Mouse (Mus musculus) cortical plate, adult 2 months (tissue): Measurements from ENCODE around the gene Adam33. TPM values are rescaled to one million over a fixed set of nuclear protein-coding genes. Genes with fewer than 3 reads are reported as not detected.

Experiments
- H3K27ac ChIP-seq: fragments of 200-500 bp; 2 replicates; pipeline ENCODE4 v1.5.1; 2012; ENCODE audit warnings: low read length, control low read depth, inconsistent platforms; ENCODE audit not compliant: insufficient read depth
- H3K4me1 ChIP-seq: fragments of 200-500 bp; 2 replicates; pipeline ENCODE4 v1.6.1; 2011; ENCODE audit warnings: low read length; ENCODE audit not compliant: control insufficient read depth, insufficient read depth
- H3K4me3 ChIP-seq: fragments of 200-500 bp; 2 replicates; pipeline ENCODE4 v1.5.1; 2011; ENCODE audit warnings: mild to moderate bottlenecking, low read length, control low read depth; ENCODE audit not compliant: insufficient read depth
- CTCF ChIP-seq: fragments of 200-500 bp; IDR thresholded peaks from 2 replicates; pipeline ENCODE4 v1.5.1; 2011; ENCODE audit warnings: mild to moderate bottlenecking, control low read depth, low read length; ENCODE audit not compliant: insufficient read depth; ENCODE audit errors: extremely low read depth
- POLR2A ChIP-seq: fragments of 200-500 bp; IDR thresholded peaks from 2 replicates; pipeline ENCODE4 v1.6.1; 2011; ENCODE audit warnings: mild to moderate bottlenecking, low read length, control low read depth; ENCODE audit not compliant: insufficient read depth; ENCODE audit errors: extremely low read depth
- polyA plus RNA-seq: library from polyadenylated mRNA; depleted of rRNA; stranded (reverse); fragments of >200 nt; gene quantifications from 2 replicates; pipeline ENCODE4 v1.2.3, GENCODE M21; 2012

The Adam33 gene
- polyA plus RNA-seq, 1 experiment, result 21.7 TPM

DNA sequence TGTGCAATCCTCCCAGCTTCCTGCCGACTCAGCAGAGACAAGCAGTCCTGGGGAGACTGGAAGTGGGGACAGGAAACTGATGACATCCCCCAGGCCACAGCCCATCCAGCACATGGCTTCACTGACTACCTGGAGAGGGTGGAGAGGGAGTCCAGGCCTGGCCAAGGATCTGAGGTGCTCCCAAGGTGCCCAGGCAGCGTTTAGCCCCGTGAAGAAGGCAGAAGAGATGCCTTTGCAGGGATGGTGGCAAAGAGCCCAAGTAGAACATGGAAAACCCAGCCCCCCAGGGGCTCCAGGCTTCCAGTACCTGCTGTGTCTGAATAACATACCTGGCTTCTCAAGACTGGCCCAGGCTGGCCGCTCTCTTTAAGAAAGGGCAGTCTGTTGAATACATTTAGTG is 25.0 kb upstream of the Adam33 start:
- Histone ChIP-seq H3K4me3 (no peak overlapping the region), H3K4me1 (no peaks in the 10 kb centered on the region), H3K27ac (no peak overlapping the region)
- TF ChIP-seq POLR2A (no peak), CTCF (no peak)

DNA sequence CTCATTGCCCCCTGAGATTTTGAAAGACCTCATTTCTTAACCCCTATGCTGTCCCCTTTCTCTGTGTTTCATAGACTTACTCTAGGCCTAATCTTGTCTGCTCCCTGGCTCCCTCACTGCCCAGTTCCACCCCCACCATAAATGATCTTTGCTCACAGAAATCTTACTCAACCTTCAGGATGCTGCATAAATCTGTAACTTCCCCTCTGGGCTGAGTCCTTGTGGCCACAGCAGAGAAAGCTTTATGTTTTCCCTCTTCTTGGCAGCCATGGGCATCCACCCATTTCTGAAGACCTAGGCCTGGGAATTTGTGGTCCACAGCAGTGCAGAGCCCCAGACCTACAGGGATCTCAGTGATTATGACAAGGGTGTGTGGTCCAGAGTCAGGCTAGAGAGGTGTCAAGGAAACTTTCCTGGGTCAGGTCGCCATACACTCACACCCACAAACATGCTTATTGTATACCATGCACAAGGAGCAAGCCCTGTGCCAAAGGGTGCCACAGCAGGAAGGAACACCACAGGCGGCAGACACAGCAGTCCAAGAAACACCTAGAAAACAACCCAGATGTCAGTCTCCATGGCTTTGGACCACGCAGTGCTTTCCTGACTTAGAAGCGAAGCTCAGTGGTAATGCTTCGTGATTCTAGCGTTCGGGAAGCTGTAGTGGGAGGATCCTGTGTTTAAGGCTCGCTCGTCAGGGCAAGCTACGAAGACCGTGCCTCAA is 23.2 kb upstream of the Adam33 start, which contains the start of gene Siglec1:
Gene Siglec1, minus strand, starts transcription at position 99 of the 724 bp plus-strand sequence.
- TF ChIP-seq POLR2A (no peak), CTCF (no peak)
- Histone ChIP-seq H3K4me1 (no peaks in the 10 kb centered on the region), H3K4me3 (no peak within 1 kb of the TSS), H3K27ac (no peak within 1 kb of the TSS)

DNA sequence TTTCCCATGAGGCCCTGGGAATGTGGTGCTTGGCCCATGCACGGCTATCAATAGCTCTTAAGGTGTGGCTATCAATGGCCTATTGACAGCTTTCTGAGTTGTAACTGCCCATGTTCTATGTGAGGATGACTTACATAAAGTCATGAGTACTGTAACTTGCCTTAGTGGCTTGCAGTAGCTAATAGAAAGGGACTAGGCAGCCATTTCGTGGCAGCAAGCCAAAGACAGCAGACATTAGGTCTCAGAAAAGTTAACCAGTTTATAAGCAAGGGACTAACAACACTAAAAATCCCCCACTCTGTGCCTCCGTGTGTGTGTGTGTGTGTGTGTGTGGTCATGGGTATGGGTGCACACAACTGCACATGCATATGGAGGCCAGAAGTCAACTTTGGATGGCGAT is 20.6 kb upstream of the Adam33 start:
- no peaks in the 10 kb centered on the region for H3K4me1 ChIP-seq
- TF ChIP-seq CTCF (no peak), POLR2A (no peak)
- H3K4me3 ChIP-seq, result no peak overlapping the region
- H3K27ac ChIP-seq, result no peak overlapping the region

DNA sequence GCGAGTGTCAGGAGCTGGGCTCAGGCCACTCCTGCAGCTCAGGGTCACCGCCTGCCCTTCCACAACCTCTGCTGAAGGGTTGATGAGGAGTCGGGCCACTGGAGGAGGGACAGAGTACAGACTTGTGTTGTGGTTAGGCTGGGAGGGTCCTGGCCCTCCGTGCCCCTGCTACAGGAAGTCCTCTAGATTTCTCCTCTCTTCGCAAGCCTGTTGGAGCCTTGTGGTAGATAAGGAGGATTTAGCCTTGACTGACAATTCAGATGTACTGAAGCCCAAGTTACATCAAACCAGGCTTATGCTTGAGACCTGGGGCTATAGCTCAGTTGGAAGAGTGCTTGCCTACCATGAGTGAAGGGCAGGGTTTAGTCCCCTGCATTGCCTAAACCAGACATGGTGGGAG is 16.9 kb upstream of the Adam33 start:
- no peak overlapping the region for H3K27ac ChIP-seq
- no peak for TF ChIP-seq CTCF
- TF ChIP-seq POLR2A, result no peak
- no peak overlapping the region for H3K4me3 ChIP-seq
- no peaks in the 10 kb centered on the region for H3K4me1 ChIP-seq

DNA sequence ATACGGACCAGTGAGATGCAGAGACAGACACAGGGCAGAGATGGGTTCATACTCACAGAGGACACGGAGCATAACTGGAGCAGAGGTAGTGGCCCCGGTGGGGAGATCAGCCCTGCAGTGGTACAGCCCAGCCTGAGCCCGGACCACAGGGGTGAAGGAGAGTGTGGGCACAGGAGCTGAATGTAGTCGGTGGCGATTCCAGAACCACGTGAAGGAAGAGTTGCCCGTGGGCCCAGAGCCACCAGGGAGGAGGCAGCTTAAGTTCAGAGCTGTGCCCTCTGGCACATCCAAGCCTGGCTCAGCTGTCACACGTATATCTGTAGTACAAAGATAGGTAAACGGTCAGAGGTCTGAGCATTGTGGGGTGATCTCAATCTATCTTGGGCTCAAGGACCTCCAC is 8.9 kb upstream of the Adam33 start:
- Histone ChIP-seq H3K4me1 (no peaks in the 10 kb centered on the region), H3K27ac (no peak overlapping the region), H3K4me3 (no peak overlapping the region)
- TF ChIP-seq CTCF (no peak), POLR2A (no peak)

DNA sequence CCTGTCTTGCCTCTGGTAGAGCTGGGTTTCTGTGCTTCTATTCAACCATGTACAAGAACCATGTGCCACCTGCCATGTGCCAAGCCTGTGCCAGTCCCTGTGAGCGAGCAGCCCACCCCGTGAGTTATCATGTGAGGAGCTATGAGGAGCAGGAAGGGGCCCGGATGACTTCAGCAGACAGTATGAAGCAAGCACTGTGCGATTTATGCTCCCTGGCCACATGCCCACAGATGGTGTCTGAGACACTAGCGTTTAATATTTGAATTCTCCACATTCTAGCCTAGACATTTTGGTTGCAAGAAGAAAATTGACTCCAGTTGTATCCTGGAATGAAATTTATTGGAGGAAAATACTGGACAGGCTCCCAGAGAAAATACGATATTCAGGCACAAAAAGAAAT is 3.9 kb upstream of the Adam33 start:
- H3K27ac ChIP-seq, result no peak overlapping the region
- no peak overlapping the region for H3K4me3 ChIP-seq
- no peak for TF ChIP-seq CTCF
- TF ChIP-seq POLR2A, result no peak
- no peaks in the 10 kb centered on the region for H3K4me1 ChIP-seq

DNA sequence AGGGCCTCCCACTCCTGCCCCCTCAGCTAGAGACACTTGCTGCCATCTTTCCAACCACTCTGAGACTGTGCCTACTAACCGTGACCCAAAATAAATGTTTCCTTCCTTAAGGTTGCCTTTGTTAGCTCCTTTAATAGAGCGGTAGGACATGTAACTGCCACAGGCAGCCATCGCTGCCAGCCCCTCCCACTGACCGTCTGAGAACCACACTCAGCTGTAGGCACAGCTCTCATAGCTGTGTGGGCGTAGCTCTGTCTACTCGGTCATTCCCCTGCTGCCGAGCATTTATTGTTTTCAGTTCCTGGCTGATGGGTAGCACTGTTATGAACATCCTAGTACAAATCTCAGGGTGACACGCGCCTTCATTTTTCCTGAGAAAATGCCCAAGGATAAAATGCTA is 2.7 kb upstream of the Adam33 start:
- Histone ChIP-seq H3K27ac (no peak overlapping the region), H3K4me1 (no peaks in the 10 kb centered on the region), H3K4me3 (no peak overlapping the region)
- no peak for TF ChIP-seq CTCF
- no peak for TF ChIP-seq POLR2A

DNA sequence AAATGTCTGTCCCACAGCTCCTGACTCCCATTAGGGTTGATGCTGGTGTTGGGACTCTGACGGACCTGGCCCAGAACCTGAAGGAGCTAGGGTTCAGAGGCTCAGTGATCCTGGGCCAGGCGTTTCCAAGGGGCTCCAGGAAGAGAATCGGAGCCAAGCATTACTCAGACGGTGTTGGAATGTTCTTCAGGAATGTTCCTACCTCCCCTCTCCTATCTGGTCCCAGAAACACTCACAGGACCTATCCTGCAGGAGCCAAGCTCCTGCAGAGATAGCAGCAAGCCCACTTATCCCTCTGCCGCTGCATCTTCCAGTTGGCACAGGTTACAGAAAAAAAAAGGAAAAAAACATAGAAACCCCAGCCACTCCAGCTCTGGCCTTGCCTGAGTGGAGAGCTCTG is 2.0 kb downstream of the Adam33 start:
- peaks cover 3% of the 10 kb centered on the region; the same call in 1 of the 2 replicates for H3K4me1 ChIP-seq
- TF ChIP-seq POLR2A (no peak), CTCF (no peak)
- no peak overlapping the region for H3K4me3 ChIP-seq
- no peak overlapping the region for H3K27ac ChIP-seq

DNA sequence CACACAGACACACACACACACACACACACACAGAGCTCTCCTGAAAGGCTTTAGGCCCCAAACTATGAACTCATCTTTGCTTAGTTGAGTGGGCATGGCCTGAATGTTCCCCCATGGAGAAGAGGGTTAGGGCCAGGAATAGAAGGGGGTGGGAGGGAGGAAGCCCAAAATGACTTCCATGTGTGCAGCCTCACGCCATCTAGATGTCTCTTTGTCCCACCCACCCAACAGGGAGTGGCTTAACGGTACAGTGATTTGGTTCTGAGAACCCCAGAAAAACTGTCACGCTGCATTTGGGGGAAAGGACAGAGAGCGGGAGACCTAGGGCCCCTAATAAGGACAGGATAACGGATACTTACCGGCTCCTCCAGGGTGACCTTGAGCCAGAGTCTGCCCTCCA is 2.8 kb downstream of the Adam33 start:
- no peak overlapping the region for H3K27ac ChIP-seq
- H3K4me3 ChIP-seq, result no peak overlapping the region
- no peak for TF ChIP-seq POLR2A
- no peak for TF ChIP-seq CTCF
- peaks cover 3% of the 10 kb centered on the region; the same call in 1 of the 2 replicates for H3K4me1 ChIP-seq

DNA sequence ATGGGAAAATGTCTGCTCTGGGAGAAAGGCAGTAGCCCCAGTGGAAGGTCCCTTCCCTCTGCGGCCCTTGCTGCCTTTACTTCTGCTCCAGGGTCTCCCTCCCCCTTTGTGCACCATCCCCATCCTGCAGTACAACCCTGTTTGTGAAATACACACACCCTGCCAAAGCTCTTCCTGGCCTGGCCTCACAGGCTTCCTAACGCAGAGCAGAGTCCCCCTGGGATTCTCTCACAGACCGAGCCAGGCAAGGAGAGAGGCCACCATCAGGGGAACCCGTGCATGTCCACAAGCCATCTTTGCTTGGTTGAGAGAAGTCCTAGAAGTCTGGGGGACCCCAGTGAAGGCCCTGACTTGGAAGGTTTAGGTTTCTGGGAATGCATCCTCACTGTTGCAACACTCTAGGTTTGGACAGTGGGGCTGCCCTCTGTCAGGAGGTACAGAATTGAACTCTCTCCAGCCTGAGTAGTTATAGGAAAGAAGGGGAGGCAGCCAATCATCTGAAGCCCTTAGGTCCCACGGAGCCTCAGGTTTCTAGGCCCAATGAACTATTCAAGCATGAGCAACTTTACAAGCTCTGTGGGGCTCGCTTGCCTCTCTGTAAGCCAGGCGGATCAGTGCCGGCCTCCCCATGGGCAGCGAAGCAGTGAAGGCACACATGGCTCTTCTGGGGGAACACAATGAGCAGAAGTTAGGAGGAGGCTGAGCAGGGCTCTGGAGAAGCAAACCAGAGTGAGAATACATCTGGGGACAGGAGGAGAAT is 3.7 kb downstream of the Adam33 start:
- TF ChIP-seq POLR2A (no peak), CTCF (no peak)
- Histone ChIP-seq H3K4me1 (peaks cover 3% of the 10 kb centered on the region; the same call in 1 of the 2 replicates), H3K4me3 (no peak overlapping the region), H3K27ac (no peak overlapping the region)
